ENCODE assay signal across 8 mouse cellular contexts in the genomic region with DNA sequence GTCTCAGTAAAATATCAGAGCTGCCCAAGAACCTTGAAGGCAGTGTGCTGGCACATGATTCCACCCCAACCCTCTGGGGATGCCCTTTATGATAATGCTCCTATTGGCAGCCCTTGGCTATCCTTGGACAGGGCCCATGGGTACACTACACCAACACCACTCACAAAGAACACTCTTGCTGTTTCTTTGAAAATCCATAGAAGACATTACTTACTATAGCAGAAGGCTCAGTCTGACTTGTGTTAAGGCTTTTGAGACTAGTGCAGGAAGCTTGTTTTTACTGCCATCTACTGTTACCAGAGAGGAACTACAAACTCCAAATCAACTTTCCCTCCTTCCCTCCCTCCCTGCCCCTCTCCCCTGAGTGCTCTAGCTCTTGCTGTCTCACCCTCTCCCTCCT.
DNase-seq lines count a peak whose midpoint lies in the region; ATAC-seq lines count a peak whose summit lies in the region.

No protein-coding gene starts in this region.

- no peak overlapping the region for H3K4me2 ChIP-seq in lung, embryonic 16.5 days (ENCODE audit: low read depth, low read length)
- no peak overlapping the region for H3K4me2 ChIP-seq in embryonic facial prominence, embryonic 14.5 days (ENCODE audit: low read depth, low read length)
- no peak overlapping the region for H3K4me2 ChIP-seq in kidney, embryonic 16.5 days (replicated peaks; ENCODE audit: low read depth, low read length)
- no peak overlapping the region for H3K4me2 ChIP-seq in neural tube, embryonic 14.5 days (ENCODE audit: low read depth, low read length)

- no peak overlapping the region for H3K27ac ChIP-seq in lung, embryonic 16.5 days (ENCODE audit: low read length)
- H3K27ac ChIP-seq in embryonic facial prominence, embryonic 14.5 days (replicated peaks; ENCODE audit: low read depth, low read length): no peak overlapping the region
- H3K27ac ChIP-seq in kidney, embryonic 16.5 days (ENCODE audit: low read length): no peak overlapping the region
- H3K27ac ChIP-seq in neural tube, embryonic 14.5 days (ENCODE audit: low read depth, low read length): no peak overlapping the region

- no peak overlapping the region for H3K9ac ChIP-seq in lung, embryonic 16.5 days (ENCODE audit: low read length)
- no peak overlapping the region for H3K9ac ChIP-seq in embryonic facial prominence, embryonic 14.5 days (ENCODE audit: low read depth, low read length)
- no peak overlapping the region for H3K9ac ChIP-seq in kidney, embryonic 16.5 days (replicated peaks; ENCODE audit: low read length)
- H3K9ac ChIP-seq in neural tube, embryonic 14.5 days (replicated peaks; ENCODE audit: low read depth, low read length): no peak overlapping the region

- no peak for DNase-seq in lung, postnatal 4 days
- DNase-seq in c-Kit-positive CD71-negative TER-119-negative erythroid progenitor cells, embryonic 14.5 days (ENCODE audit: low read depth): peak; percentile 24
- DNase-seq in embryonic facial prominence, embryonic 14.5 days (ENCODE audit: low spot score): peak; percentile 70
- no peak for DNase-seq in testis, postnatal 10 days (ENCODE audit: low spot score)
- no peak for DNase-seq in frontal cortex, postnatal 25 days (ENCODE audit: low spot score in 2 of 2)

- no peaks in the 10 kb centered on the region for H3K36me3 ChIP-seq in lung, embryonic 16.5 days (ENCODE audit: control insufficient read depth, insufficient read depth, low read length)
- H3K36me3 ChIP-seq in embryonic facial prominence, embryonic 14.5 days (ENCODE audit: control insufficient read depth, insufficient read depth, low read length): no peaks in the 10 kb centered on the region
- no peaks in the 10 kb centered on the region for H3K36me3 ChIP-seq in kidney, embryonic 16.5 days (ENCODE audit: insufficient read depth, low read length)
- H3K36me3 ChIP-seq in neural tube, embryonic 14.5 days (ENCODE audit: control insufficient read depth, insufficient read depth, low read length): no peaks in the 10 kb centered on the region

- ATAC-seq in lung, embryonic 16.5 days (ENCODE audit: low read depth): peak; percentile 41; the same call in 1 of the 2 replicates
- ATAC-seq in embryonic facial prominence, embryonic 14.5 days (ENCODE audit: low read depth): peak; percentile 79
- peak; percentile 81; the same call in 1 of the 2 replicates for ATAC-seq in kidney, embryonic 16.5 days (ENCODE audit: low FRiP score, low TSS enrichment)
- peak; percentile 92 for ATAC-seq in neural tube, embryonic 14.5 days (ENCODE audit: low read depth)

- H3K27me3 ChIP-seq in lung, embryonic 16.5 days (ENCODE audit: control insufficient read depth, insufficient read depth, low read depth, low read length): no peaks in the 10 kb centered on the region
- no peaks in the 10 kb centered on the region for H3K27me3 ChIP-seq in embryonic facial prominence, embryonic 14.5 days (replicated peaks; ENCODE audit: control insufficient read depth, insufficient read depth, low read length)
- H3K27me3 ChIP-seq in kidney, embryonic 16.5 days (ENCODE audit: insufficient read depth, low read length): no peaks in the 10 kb centered on the region
- H3K27me3 ChIP-seq in neural tube, embryonic 14.5 days (ENCODE audit: control insufficient read depth, insufficient read depth, low read length): no peaks in the 10 kb centered on the region

- H3K9me3 ChIP-seq in lung, embryonic 16.5 days (ENCODE audit: control insufficient read depth, low read length): no peaks in the 10 kb centered on the region
- H3K9me3 ChIP-seq in embryonic facial prominence, embryonic 14.5 days (ENCODE audit: control insufficient read depth, low read length): no peaks in the 10 kb centered on the region
- H3K9me3 ChIP-seq in kidney, embryonic 16.5 days (ENCODE audit: low read length): no peaks in the 10 kb centered on the region
- H3K9me3 ChIP-seq in neural tube, embryonic 14.5 days (ENCODE audit: control insufficient read depth, low read length): no peaks in the 10 kb centered on the region; the same call in 1 of the 2 replicates

- no peak overlapping the region for H3K4me3 ChIP-seq in lung, embryonic 16.5 days (ENCODE audit: low read length)
- H3K4me3 ChIP-seq in embryonic facial prominence, embryonic 14.5 days (ENCODE audit: low read depth, low read length): no peak overlapping the region
- no peak overlapping the region for H3K4me3 ChIP-seq in kidney, embryonic 16.5 days (ENCODE audit: low read length)
- no peak overlapping the region for H3K4me3 ChIP-seq in neural tube, embryonic 14.5 days (ENCODE audit: low read depth, low read length)

- no peaks in the 10 kb centered on the region for H3K4me1 ChIP-seq in lung, embryonic 16.5 days (replicated peaks; ENCODE audit: control insufficient read depth, insufficient read depth, low read length)
- 0 out of 2 replicates have a peak, but pooled peaks cover 3% of the 10 kb centered on the region for H3K4me1 ChIP-seq in embryonic facial prominence, embryonic 14.5 days (ENCODE audit: control insufficient read depth, insufficient read depth, low read length)
- 0 out of 2 replicates have a peak, but pooled peaks cover 3% of the 10 kb centered on the region for H3K4me1 ChIP-seq in kidney, embryonic 16.5 days (ENCODE audit: insufficient read depth, low read length)
- H3K4me1 ChIP-seq in neural tube, embryonic 14.5 days (ENCODE audit: control insufficient read depth, insufficient read depth, low read length): no peaks in the 10 kb centered on the region

Comparison
In these comparisons a context has a peak if more than half of its experiments do, and no peak if none do; other contexts are left out.
1. ATAC-seq: peak in every context shown above with its lines; median percentile 92 in neural tube, embryonic 14.5 days; 81 in kidney, embryonic 16.5 days; 79 in embryonic facial prominence, embryonic 14.5 days; 41 in lung, embryonic 16.5 days.
2. DNase-seq: peak in c-Kit-positive CD71-negative TER-119-negative erythroid progenitor cells, embryonic 14.5 days (single experiment) and embryonic facial prominence, embryonic 14.5 days (single experiment); none in lung, postnatal 4 days (0 of 2), testis, postnatal 10 days (single experiment) and frontal cortex, postnatal 25 days (0 of 2).